Mouse (Mus musculus) stomach, postnatal 0 days (tissue): ENCODE data around the gene Wdr26.

ENCODE experiments used
- CTCF ChIP-seq: IDR thresholded peaks from 2 replicates; pipeline ENCODE4 v1.5.1; 2016; ENCODE audit warnings: antibody characterized with exemption, low read depth, mild to moderate bottlenecking, moderate library complexity
- EP300 ChIP-seq: optimal IDR thresholded peaks from 2 replicates; pipeline ENCODE3; 2016; ENCODE audit warnings: antibody characterized with exemption

GRCm38 (mm10) chr1:181149373-181150017 lies 62.3 kb downstream of the Wdr26 start:
- peak; percentile 50 for TF ChIP-seq CTCF
- no peak for TF ChIP-seq EP300
